Mouse (Mus musculus): ENCODE measurements at regions not wholly inside any gene's neighbourhood (a gene's known extent, or its start where the extent isn't known, plus 50 kb on each side); places are given as distances from the start of the nearest gene placed in this dataset.

DNA sequence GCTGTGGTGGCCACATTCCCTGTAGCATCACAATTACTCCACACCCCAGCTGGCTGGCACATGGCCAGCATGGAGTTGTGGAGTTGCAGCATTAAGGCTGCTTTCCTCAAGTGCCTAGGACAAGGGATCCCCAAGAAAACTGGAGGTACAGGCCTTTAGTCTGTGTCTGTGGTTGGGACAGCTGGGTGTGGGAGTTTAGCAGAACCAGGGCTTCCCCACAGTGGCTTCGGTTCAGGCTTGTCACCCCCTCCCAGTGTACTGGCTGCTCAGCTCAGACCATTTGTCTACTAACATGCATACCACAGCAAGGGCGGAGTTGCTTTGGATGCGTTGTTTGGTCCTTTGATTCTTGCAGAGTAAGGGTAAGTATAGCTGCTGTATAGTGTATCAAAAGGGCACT lies 79.1 kb upstream of the Neurl1b start:
- no peak for DNase-seq

DNA sequence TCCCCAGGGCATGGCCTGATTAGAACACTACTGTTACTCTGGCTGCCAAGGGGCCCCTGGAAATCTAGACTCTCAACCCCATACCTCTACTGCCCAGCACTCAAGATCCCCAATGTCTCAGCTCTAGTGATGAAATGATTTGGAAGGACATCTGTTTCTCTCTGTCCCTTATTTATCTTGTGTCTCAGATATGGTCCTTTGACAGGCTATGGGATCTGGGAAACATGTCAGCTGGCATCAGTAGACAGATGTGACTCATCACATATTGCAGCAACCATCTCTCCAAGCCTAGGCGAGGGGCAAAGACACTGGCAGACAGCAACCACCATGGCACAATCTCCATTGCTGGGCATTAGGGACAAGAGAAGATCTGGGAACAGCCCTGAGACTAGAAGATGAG lies 78.6 kb upstream of the Neurl1b start:
- no peak for DNase-seq

DNA sequence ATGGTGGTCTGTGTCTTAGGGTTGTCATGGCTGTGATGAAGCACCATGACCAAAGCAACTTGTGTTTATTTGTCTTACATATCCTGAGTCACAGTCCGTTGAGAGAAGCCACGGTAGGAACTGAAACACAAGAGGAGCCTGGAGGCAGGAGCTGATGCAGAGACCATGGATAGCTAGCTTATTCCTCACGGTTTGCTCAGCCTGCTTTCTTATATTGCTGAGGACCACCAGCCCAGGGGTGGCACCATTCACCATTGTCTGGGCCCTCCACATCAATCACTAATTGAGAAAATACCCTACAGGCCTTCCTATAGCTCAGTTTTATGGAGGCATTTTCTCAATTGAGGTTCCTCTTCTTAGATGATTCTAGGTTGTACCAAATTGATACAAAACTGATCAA lies 77.5 kb upstream of the Neurl1b start:
- DNase-seq = no peak

DNA sequence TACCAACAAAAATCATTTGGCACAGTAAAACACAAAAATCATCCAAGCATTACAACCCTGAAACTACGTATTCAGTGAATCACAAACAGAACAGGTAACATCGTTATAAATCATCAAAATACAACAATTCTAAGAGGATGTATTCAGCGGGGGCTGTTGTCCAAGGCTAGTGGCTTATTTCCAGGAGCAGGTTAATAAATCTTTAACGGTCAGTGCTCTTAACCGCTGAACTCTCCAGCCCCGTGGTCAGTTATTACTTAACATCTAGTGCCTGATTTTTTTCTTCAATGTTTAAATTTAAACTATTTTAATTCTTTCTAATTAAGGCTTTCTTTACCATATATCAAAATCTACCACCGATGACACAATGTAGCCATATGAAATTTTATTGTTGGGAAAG lies 69.2 kb upstream of the Neurl1b start:
- DNase-seq = peak; percentile 47

DNA sequence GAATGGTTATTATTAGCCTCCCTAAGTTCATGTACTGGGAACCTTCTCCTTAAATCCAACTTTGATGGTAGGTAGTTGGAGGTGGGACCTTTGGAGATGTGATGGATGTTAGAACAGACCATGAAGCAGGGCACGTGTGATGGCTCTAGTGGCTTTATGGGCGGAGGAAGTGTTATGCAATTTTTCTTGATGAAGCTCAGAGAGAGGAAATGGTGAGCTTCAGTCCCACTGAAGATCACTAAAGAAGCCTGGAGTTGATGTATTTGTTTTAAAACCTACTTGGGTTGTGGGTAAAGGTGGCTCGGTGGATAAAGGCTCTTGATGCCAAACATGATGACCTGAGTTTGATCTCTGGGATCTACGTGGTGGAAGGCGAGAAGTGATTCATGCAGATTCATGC lies 66.5 kb upstream of the Neurl1b start:
- DNase-seq = no peak

DNA sequence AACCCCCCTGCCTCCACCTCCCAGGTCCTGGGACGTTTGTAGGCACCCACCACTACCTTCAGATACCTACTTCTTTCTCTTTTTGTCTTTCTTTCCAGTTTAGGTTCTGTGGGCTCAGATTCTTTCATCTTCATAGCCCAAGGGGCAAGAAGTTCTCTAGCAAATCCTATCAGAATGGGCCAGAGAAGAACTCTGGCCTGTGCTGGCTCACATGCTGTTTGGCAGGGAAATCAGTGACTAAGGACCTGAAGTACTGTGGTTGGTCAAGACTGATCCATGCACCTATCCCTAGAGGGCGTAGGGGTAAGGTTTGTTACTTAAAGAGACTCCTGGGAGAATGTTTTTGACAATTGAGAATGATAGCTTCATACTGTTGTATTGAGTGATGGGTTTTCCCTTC lies 64.9 kb upstream of the Neurl1b start:
- DNase-seq = peak; percentile 32

DNA sequence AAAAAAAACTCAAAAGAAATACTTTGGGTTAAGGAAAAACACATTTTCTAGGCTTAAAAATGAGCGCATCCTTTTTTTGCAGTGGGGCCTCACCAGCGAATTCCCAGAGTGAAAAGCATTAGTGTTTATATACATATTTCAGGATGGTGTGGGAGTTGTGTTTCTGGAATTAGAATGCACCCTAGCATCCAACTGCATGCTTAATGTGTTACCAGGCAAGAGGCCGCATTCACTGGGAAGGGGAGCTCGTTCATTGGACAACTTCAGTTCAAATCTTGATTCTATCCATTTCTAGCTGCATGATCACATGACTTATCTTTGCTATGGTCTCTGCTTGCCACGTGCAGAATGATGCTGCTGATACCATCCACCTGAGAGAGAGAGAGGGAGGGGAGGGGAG lies 64.4 kb upstream of the Neurl1b start:
- DNase-seq = no peak

DNA sequence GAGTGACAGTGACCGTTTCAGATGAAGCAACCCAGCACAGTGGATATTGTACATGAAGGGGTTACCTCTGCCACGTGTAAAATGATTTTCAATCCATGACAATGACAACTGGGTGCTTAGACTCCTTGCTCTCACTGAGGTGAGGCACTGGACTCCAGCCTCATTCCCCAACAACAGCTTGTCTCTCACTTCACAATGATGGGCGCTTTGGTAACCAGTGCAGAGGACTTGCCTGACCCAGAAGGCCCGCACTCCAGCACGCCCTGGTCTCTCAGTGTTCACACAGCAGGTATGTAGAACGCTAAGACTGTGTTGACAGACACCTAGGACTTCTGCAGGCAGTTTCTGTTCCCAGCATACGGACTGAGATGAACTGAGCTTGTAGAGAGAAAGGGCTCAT lies 62.6 kb upstream of the Neurl1b start:
- DNase-seq = no peak

DNA sequence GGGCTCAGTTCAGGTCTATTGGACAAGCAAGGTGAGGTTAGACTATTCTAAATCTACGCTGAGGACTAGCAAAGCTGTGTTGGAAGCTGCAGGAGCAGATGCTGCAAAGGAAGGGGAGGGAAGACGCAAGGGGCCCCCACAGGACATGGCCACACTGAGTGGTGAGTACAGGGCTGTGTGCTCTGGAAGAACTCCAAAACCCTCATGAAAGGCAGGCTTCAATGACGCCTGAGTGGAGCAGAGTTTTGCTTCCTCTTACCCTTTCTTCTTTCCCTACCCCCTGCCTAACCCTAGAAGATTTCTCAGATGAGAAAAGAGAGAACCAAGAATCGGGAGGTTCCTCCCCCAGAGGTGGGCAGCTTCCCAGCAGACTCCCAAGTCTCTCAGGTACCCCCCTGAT lies 61.9 kb upstream of the Neurl1b start:
- no peak for DNase-seq

DNA sequence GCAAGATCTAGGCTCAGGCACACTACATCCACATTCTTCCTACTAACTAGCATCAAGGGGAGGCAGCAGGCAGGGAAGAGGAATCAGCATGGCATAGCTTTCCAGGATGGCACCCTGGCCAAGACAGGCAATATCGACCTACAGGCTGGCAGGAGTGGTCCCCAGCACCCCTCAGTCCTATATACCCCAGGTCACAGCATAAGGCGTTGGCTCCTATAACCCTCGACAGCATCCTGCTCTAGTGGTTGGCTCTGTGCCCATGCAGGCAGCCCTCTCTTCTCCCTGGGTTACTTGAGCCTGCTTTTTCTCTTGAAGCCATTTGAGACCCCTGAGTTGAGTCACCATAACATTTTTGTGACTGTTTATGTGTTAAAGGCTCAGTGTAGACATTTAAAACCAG lies 60.2 kb upstream of the Neurl1b start:
- no peak for DNase-seq

DNA sequence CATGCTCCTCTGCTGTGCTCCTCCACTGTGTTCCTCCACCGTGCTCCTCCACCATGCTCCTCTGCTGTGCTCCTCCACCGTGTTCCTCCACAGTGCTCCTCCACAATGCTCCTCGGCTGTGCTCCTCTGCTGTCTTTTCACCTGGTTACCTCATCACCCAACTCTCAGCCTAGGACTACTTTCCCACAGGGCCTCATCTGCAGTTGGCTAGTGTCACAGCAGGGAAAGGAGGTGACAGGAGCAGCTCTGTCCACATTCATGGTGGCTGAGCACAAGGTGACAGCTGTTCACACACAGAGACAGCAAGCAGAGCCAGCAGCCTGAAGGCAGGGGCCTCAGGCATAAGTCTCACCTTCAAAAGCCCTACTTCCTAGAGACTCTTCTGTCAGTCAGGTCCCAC lies 59.3 kb upstream of the Neurl1b start:
- no peak for DNase-seq

DNA sequence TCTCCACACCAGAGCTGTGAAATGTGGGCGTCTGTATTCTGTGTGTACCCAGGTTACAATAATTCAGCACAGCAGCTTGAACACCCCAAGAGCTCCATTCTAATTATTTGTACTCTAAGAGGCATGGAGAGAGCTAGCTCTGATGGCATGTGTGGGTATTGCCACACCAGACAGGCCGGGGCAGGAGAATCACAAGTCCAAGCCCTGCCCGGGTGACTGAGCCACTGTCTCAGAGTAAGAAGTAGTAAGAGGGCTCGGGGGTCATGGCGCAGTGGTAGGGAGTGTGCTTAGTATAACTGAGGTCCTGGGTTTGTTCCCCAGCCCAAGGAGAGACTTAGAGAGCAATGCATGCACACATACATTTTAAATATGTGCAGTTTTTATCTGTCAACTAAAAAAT lies 57.7 kb upstream of the Neurl1b start:
- no peak for DNase-seq

DNA sequence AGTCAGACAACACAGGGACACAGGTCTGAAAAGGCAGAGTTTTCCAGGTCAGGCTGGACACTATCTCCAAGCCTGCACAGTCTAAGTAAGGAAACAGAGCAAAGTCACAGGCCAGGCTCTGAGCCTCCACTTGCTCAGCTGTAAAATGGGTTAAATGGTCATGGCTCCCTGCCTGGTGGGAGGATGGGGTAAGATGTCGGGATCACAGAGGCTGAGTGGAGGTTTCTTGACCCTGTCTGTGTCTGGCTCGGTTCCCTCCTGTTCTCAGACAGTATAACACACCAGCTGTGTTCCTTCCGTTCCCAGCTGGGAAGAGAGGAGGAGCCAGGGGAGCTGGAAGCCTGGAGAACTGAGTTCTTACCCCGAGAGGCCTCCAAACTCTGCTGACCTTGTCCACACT lies 56.8 kb upstream of the Neurl1b start:
- DNase-seq = peak; percentile 80

DNA sequence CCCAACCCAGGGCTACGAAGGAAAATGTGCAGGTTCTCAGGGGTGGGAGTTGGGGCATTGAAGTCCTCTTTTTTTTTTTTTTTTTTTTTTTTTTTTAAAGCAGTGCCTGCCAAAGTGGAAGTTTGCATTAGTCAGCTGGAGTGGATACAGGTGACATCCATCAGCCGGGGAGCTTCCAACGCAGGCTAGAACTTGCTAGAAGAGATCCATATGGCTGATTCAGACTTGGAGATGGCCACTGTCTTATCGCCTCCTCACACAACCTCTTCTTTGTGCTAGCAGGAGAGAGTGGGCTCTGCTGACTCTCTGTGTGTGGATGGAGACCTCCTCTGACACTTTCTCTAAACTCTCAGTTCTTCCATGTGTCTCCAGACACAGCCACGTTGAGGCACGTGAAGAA lies 53.9 kb upstream of the Neurl1b start:
- DNase-seq = no peak

DNA sequence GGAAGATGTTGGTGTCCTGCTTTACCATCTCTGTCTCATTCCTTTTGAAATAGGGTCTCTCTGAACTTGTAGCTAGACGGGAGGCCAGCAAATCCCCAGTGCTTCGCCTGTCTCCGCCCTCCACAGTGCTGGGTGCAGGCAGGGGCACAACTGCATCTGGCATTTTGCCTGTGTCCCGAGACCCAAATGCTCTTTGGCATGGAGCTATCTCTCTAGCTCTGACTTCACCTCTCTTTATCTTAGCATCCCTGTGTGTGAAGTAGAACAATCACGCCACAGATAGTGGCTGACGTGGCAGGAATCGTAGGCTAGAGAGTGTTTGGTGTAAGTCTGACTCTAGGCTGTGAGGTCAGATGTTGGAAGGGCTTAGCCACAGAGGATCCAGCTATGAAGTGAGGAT lies 53.2 kb upstream of the Neurl1b start:
- no peak for DNase-seq

DNA sequence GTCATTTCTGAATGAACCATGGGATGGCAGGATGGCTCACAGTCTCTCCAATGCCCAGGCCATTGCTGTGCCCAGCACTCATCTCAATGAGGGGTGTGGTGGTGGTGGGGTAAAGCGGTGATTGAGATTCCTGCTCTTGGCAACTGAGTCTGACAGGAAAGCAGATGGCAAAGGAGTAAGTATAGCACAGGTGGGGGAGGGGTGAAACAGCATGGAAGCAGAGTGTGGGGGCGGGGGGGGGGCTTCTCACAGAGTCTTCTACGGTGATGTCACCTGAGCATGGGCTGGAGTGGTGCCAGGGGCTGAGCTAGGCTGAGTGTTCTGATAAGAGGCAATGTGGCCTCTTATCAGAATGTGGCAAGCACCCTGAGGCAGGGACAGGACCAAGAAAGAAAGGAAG lies 52.6 kb upstream of the Neurl1b start:
- DNase-seq = no peak

DNA sequence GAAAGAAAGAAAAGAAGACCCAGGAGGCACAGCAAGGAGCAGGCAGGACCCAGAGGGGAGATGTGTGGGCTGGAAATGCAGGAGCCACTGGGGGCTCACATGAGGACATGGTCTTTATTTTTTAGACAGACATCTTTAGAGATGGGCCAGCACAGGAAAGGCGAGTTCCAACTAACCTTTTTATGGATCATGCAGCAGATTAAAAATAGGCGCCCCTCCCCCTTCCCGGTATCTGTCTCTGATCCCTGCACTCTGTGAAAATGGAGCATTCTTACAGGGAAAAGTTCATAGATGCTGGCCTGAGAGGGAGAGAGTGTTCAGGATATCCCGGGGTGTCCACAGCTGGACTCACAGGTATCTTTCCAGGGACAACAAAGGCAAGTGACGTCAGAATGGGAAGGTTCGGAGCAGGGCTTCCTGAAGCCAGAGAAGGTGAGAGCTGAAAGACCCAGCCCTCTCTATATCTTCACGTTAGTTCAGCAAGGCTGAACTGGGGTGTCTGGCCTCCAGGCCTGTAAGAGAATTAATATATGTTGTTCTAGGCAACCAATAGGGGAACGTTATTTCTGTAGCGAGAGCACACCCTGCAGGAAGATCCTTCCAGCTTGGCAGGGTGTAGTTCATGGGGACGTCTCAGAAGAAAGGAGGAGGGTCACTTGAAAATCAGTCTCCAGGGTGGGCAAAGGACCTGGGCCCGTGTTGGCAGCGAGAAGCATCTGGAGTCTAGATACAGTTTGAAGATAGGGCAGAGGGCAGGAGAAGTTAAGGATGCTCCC lies 51.9 kb upstream of the Neurl1b start:
- no peak for DNase-seq

DNA sequence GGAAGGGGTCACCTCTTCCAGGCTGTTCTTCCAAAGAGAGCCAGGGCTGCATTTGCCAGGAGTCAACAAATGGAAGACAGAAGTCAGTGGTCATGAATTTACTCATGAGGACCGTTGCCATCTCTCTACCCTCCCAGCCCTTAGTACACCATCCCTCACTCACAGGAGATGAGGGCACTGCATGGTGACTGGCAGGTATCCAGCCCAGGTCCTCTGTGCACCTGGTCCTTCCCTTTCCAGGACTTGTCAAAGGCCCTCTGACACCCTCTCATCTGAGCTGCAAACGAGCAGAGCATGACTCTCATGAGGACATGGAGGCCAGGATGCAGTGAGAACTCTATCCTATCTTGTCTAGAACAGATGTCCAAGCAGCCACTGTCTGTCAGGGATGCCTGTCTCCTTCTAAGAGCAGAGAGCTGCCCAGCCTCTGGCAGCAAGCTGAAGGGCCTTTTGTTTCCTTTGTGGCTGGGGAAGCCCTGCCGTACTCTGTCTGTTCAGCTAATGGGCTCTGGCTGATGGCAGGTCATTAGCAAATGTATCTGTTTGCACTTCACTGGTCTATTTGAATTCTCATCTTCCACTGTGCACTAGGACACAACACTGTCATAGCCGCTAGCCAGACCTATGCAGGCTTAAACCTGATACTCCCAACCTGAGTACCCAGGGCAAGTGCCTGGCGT lies 50.6 kb upstream of the Neurl1b start:
- no peak for DNase-seq
